Mouse (Mus musculus) lung, postnatal 36 days (tissue): ENCODE data around the gene Psors1c2.

Experiments used
- DNase-seq: peaks from one replicate; pipeline ENCODE4 v3.0.0; 2022; ENCODE audit warnings: mixed read lengths

The Psors1c2 gene

GRCm38 (mm10) chr17:35524354-35524753 lies 8.6 kb upstream of the Psors1c2 start:
- DNase-seq: no peak

- DNase-seq: no peak
Measured at GRCm38 (mm10) chr17:35526644-35527043, 6.4 kb upstream of the Psors1c2 start.

- DNase-seq: no peak
Measured at GRCm38 (mm10) chr17:35532360-35532759, 641 bp upstream of the Psors1c2 start.

- DNase-seq: peak; percentile 84
Measured at GRCm38 (mm10) chr17:35534343-35534742, 1.3 kb downstream of the Psors1c2 start.

DNA sequence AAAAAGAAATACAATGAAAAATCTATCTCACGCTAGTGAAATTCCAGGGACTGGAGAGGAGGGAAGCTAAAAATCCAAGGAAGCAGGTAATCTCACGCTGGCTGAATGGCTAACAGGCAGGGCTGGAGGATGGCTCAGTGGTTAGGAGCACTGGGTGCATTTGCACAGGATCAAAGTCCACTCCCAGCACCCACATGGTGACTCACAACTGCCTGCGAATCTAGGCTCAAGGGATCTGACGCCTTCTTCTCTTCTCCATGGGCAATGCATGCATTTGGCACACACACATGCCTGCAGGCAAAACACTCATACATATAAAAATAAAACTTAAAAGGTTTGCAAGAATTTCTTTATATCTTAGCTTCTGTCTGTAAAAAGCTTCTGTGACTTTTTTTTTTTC lies 4.4 kb downstream of the Psors1c2 start:
- no peak for DNase-seq

GRCm38 (mm10) chr17:35538476-35538875 lies 5.5 kb downstream of the Psors1c2 start:
- DNase-seq: no peak

- no peak for DNase-seq
Measured at GRCm38 (mm10) chr17:35539540-35539939, 6.5 kb downstream of the Psors1c2 start.

GRCm38 (mm10) chr17:35542761-35543411 lies 9.9 kb downstream of the Psors1c2 start:
- no peak for DNase-seq

- DNase-seq: no peak
Measured at GRCm38 (mm10) chr17:35543412-35543861, 10.4 kb downstream of the Psors1c2 start.

DNA sequence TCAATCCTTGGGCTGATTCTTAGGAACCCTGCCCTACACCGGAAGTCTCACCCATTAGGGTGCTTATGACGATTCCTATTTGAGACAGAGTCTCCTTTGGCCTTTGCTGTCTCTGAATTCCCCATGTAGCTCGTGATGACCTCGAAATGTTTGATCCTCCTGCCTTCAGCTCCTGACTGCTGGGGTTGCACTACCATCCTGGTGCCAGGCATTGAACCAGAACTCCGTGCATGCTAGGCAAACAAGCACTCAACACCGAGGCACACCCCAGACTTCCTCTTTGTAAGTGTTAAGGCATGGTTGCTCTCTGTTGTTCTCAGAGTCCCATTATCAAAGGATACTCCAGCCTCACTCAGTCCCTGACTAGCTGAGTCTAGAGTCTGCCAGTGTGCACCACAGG lies 11.0 kb downstream of the Psors1c2 start:
- no peak for DNase-seq

DNA sequence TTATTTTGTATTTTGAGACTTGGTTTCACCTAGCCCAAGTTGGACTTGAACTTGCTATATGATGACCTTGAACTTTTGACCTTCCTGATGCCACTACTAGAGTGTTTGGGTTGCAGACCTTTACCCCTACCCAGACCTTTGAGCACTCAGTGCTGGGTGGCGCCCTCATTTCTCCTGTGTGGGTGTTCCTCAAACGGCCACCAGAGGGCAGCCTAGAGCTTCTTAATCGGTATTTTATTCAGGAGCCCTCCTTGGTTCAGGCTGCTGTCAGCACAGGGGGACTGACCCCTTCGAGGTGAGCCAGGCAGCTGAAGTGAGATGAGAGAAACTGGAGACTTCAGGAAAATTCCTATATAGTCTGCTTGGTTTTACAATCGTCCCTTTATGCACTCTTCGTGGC lies 11.7 kb downstream of the Psors1c2 start:
- peak; percentile 68 for DNase-seq

GRCm38 (mm10) chr17:35547465-35547864 lies 14.5 kb downstream of the Psors1c2 start:
- no peak for DNase-seq

GRCm38 (mm10) chr17:35548636-35549035 lies 15.6 kb downstream of the Psors1c2 start:
- no peak for DNase-seq

GRCm38 (mm10) chr17:35549437-35550142 lies 16.6 kb downstream of the Psors1c2 start:
- DNase-seq: peak; percentile 81

- DNase-seq: no peak
Measured at GRCm38 (mm10) chr17:35550143-35550494, 17.1 kb downstream of the Psors1c2 start.

GRCm38 (mm10) chr17:35550871-35551270 lies 17.9 kb downstream of the Psors1c2 start:
- no peak for DNase-seq

- DNase-seq: no peak
Measured at GRCm38 (mm10) chr17:35551881-35552414, 18.9 kb downstream of the Psors1c2 start, which contains the start of gene Cdsn. Gene Cdsn, plus strand, starts transcription at chr17:35552128.

GRCm38 (mm10) chr17:35554321-35554720 lies 21.3 kb downstream of the Psors1c2 start:
- DNase-seq: no peak

- no peak for DNase-seq
Measured at GRCm38 (mm10) chr17:35554761-35555397, 21.9 kb downstream of the Psors1c2 start.

GRCm38 (mm10) chr17:35556186-35556765 lies 23.3 kb downstream of the Psors1c2 start:
- DNase-seq: no peak

DNA sequence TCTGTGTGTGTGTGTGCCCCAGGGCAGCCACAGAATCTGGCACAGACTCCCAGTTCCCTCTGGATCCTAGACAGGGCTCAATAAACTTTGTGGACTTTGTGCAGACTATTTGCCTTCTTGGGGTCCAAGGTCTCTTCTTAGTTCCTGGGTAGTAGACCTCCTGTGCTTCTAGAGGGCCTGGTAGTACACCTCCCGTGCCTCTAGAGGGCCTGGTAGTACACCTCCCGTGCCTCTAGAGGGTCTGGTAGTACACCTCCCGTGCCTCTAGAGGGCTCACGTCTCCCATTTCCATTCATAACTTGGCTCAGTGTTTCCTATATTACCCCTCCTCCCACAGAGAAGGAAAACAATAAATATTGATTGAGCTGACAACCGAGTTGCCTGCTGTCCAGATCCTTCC lies 23.8 kb downstream of the Psors1c2 start:
- DNase-seq: peak; percentile 75

- no peak for DNase-seq
Measured at GRCm38 (mm10) chr17:35557351-35557750, 24.4 kb downstream of the Psors1c2 start.

GRCm38 (mm10) chr17:35558216-35558615 lies 25.2 kb downstream of the Psors1c2 start:
- DNase-seq: no peak
